Mouse (Mus musculus): ENCODE measurements around the gene Tmem131l. TPM values are rescaled to one million over a fixed set of nuclear protein-coding genes. Genes with fewer than 3 reads are reported as not detected.

Gene Tmem131l
- total RNA-seq, 2 experiments from 2014 or later: 26.6 to 41.5 TPM

- DNase-seq: no peak
Observed at GRCm38 (mm10) chr3:83978497-83979410, 61.2 kb downstream of the Tmem131l start.

- no peak for DNase-seq
Observed at GRCm38 (mm10) chr3:83977817-83978216, 62.2 kb downstream of the Tmem131l start.

- no peak for DNase-seq
Observed at GRCm38 (mm10) chr3:83976161-83976560, 63.8 kb downstream of the Tmem131l start.

GRCm38 (mm10) chr3:83973339-83973738 is 66.6 kb downstream of the Tmem131l start:
- DNase-seq: no peak

GRCm38 (mm10) chr3:83970629-83971028 is 69.3 kb downstream of the Tmem131l start:
- no peak for DNase-seq

- DNase-seq: no peak
Observed at GRCm38 (mm10) chr3:83969081-83969480, 70.9 kb downstream of the Tmem131l start.

GRCm38 (mm10) chr3:83967791-83968190 is 72.2 kb downstream of the Tmem131l start:
- no peak for DNase-seq

- DNase-seq: no peak
Observed at GRCm38 (mm10) chr3:83965333-83965732, 74.6 kb downstream of the Tmem131l start.

- no peak for DNase-seq
Observed at GRCm38 (mm10) chr3:83963705-83964104, 76.3 kb downstream of the Tmem131l start.

GRCm38 (mm10) chr3:83962571-83962970 is 77.4 kb downstream of the Tmem131l start:
- no peak for DNase-seq

GRCm38 (mm10) chr3:83962076-83962475 is 77.9 kb downstream of the Tmem131l start:
- DNase-seq: no peak

- DNase-seq: no peak
Observed at GRCm38 (mm10) chr3:83958951-83959681, 80.9 kb downstream of the Tmem131l start.

GRCm38 (mm10) chr3:83953879-83954278 is 86.1 kb downstream of the Tmem131l start:
- no peak for DNase-seq

- no peak for DNase-seq
Observed at GRCm38 (mm10) chr3:83948801-83949200, 91.2 kb downstream of the Tmem131l start.

GRCm38 (mm10) chr3:83947476-83948245 is 92.3 kb downstream of the Tmem131l start:
- DNase-seq: no peak

GRCm38 (mm10) chr3:83946848-83947247 is 93.1 kb downstream of the Tmem131l start:
- no peak for DNase-seq

GRCm38 (mm10) chr3:83943691-83944090 is 96.3 kb downstream of the Tmem131l start:
- DNase-seq: no peak

- DNase-seq: no peak
Observed at GRCm38 (mm10) chr3:83943212-83943611, 96.8 kb downstream of the Tmem131l start.

- DNase-seq: no peak
Observed at GRCm38 (mm10) chr3:83941921-83942320, 98.1 kb downstream of the Tmem131l start.

- DNase-seq: no peak
Observed at GRCm38 (mm10) chr3:83938871-83939270, 101.1 kb downstream of the Tmem131l start.

GRCm38 (mm10) chr3:83934514-83934913 is 105.5 kb downstream of the Tmem131l start:
- DNase-seq: no peak

GRCm38 (mm10) chr3:83915768-83916496 is 124.0 kb downstream of the Tmem131l start:
- peak; percentile 42 for DNase-seq

Measured in gastrocnemius, postnatal 10 days (tissue).